Mouse (Mus musculus): ENCODE measurements around the gene Opalin. TPM values are rescaled to one million over a fixed set of nuclear protein-coding genes. Genes with fewer than 3 reads are reported as not detected.

The Opalin gene
- not detected in 2 replicates for polyA plus RNA-seq (2014; fragmentation: Nextera tagmentation; extraction: Ambion mirVana)

- ATAC-seq (replicated peaks; ENCODE audit: low FRiP score) (no peak), DNase-seq (ENCODE audit: low spot score) (no peak)
- no peak within 1 kb of the TSS for H3K4me3 ChIP-seq (ENCODE audit: low read depth, low read length)
- H3K4me1 ChIP-seq (replicated peaks; ENCODE audit: control insufficient read depth, insufficient read depth, low read length), result no peaks in the 10 kb centered on the region; the same call in 1 of the 2 replicates
- H3K4me2 ChIP-seq (ENCODE audit: low read depth, low read length, severe bottlenecking), result no peak within 1 kb of the TSS
- WGBS, result 83% methylated on average over 3 of the region's 3 CpGs
- H3K27ac ChIP-seq (ENCODE audit: low read depth, low read length), result no peak within 1 kb of the TSS
- H3K27me3 ChIP-seq (ENCODE audit: control insufficient read depth, insufficient read depth, low read length), result no peaks in the 10 kb centered on the region; the same call in 1 of the 2 replicates
- no peak within 1 kb of the TSS for H3K9ac ChIP-seq (ENCODE audit: low read length)
- no peaks in the 10 kb centered on the region for H3K36me3 ChIP-seq (ENCODE audit: control insufficient read depth, insufficient read depth, low read length)
- H3K9me3 ChIP-seq (ENCODE audit: control insufficient read depth, low read length), result no peaks in the 10 kb centered on the region
These were observed at the start of gene Opalin for GRCm38 (mm10) chr19:41076906-41077305. Gene Opalin (minus strand): TSS chr19:41077113.

- Histone ChIP-seq H3K4me2 (ENCODE audit: low read depth, low read length, severe bottlenecking) (no peak overlapping the region), H3K9me3 (ENCODE audit: control insufficient read depth, low read length) (no peaks in the 10 kb centered on the region), H3K27me3 (ENCODE audit: control insufficient read depth, insufficient read depth, low read length) (no peaks in the 10 kb centered on the region; the same call in 1 of the 2 replicates), H3K9ac (ENCODE audit: low read length) (no peak overlapping the region), H3K4me1 (replicated peaks; ENCODE audit: control insufficient read depth, insufficient read depth, low read length) (no peaks in the 10 kb centered on the region), H3K27ac (ENCODE audit: low read depth, low read length) (no peak overlapping the region), H3K36me3 (ENCODE audit: control insufficient read depth, insufficient read depth, low read length) (no peaks in the 10 kb centered on the region), H3K4me3 (ENCODE audit: low read depth, low read length) (no peak overlapping the region)
- ATAC-seq (replicated peaks; ENCODE audit: low FRiP score), result no peak
- WGBS, result 33% methylated on average over 3 of the region's 3 CpGs
- no peak for DNase-seq (ENCODE audit: low spot score)
These were observed 46.1 kb upstream of the Opalin start for GRCm38 (mm10) chr19:41123009-41123408.

GRCm38 (mm10) chr19:41119924-41120323 lies 43.0 kb upstream of the Opalin start:
- Histone ChIP-seq H3K4me1 (replicated peaks; ENCODE audit: control insufficient read depth, insufficient read depth, low read length) (peaks cover 3% of the 10 kb centered on the region; the same call in 1 of the 2 replicates), H3K9ac (ENCODE audit: low read length) (no peak overlapping the region), H3K36me3 (ENCODE audit: control insufficient read depth, insufficient read depth, low read length) (no peaks in the 10 kb centered on the region), H3K27ac (ENCODE audit: low read depth, low read length) (no peak overlapping the region), H3K9me3 (ENCODE audit: control insufficient read depth, low read length) (no peaks in the 10 kb centered on the region), H3K4me3 (ENCODE audit: low read depth, low read length) (no peak overlapping the region), H3K27me3 (ENCODE audit: control insufficient read depth, insufficient read depth, low read length) (no peaks in the 10 kb centered on the region; the same call in 1 of the 2 replicates), H3K4me2 (ENCODE audit: low read depth, low read length, severe bottlenecking) (no peak overlapping the region)
- DNase-seq (ENCODE audit: low spot score), result no peak
- 94% methylated on average over 13 of the region's 13 CpGs for WGBS
- ATAC-seq (replicated peaks; ENCODE audit: low FRiP score), result no peak

GRCm38 (mm10) chr19:41118346-41118745 lies 41.4 kb upstream of the Opalin start:
- ATAC-seq (replicated peaks; ENCODE audit: low FRiP score), result no peak
- H3K36me3 ChIP-seq (ENCODE audit: control insufficient read depth, insufficient read depth, low read length), result no peaks in the 10 kb centered on the region
- H3K4me1 ChIP-seq (replicated peaks; ENCODE audit: control insufficient read depth, insufficient read depth, low read length), result peaks cover 8% of the 10 kb centered on the region; the same call in 1 of the 2 replicates
- no peak overlapping the region for H3K9ac ChIP-seq (ENCODE audit: low read length)
- 72% methylated on average over 6 of the region's 6 CpGs for WGBS
- no peak for DNase-seq (ENCODE audit: low spot score)
- H3K9me3 ChIP-seq (ENCODE audit: control insufficient read depth, low read length), result no peaks in the 10 kb centered on the region
- H3K4me2 ChIP-seq (ENCODE audit: low read depth, low read length, severe bottlenecking), result no peak overlapping the region
- H3K27me3 ChIP-seq (ENCODE audit: control insufficient read depth, insufficient read depth, low read length), result no peaks in the 10 kb centered on the region; the same call in 1 of the 2 replicates
- H3K4me3 ChIP-seq (ENCODE audit: low read depth, low read length), result no peak overlapping the region
- no peak overlapping the region for H3K27ac ChIP-seq (ENCODE audit: low read depth, low read length)

- H3K4me3 ChIP-seq (ENCODE audit: low read depth, low read length), result no peak overlapping the region
- no peaks in the 10 kb centered on the region for H3K9me3 ChIP-seq (ENCODE audit: control insufficient read depth, low read length)
- H3K9ac ChIP-seq (ENCODE audit: low read length), result no peak overlapping the region
- peaks cover 8% of the 10 kb centered on the region; the same call in 1 of the 2 replicates for H3K4me1 ChIP-seq (replicated peaks; ENCODE audit: control insufficient read depth, insufficient read depth, low read length)
- H3K27me3 ChIP-seq (ENCODE audit: control insufficient read depth, insufficient read depth, low read length), result no peaks in the 10 kb centered on the region; the same call in 1 of the 2 replicates
- no peak for ATAC-seq (replicated peaks; ENCODE audit: low FRiP score)
- H3K27ac ChIP-seq (ENCODE audit: low read depth, low read length), result no peak overlapping the region
- H3K4me2 ChIP-seq (ENCODE audit: low read depth, low read length, severe bottlenecking), result no peak overlapping the region
- DNase-seq (ENCODE audit: low spot score), result no peak
- 90% methylated on average over 4 of the region's 4 CpGs for WGBS
- no peaks in the 10 kb centered on the region for H3K36me3 ChIP-seq (ENCODE audit: control insufficient read depth, insufficient read depth, low read length)
These were observed 40.4 kb upstream of the Opalin start for GRCm38 (mm10) chr19:41117334-41117733.

- Histone ChIP-seq H3K4me3 (ENCODE audit: low read depth, low read length) (no peak overlapping the region), H3K4me2 (ENCODE audit: low read depth, low read length, severe bottlenecking) (no peak overlapping the region), H3K27me3 (ENCODE audit: control insufficient read depth, insufficient read depth, low read length) (peaks cover 5% of the 10 kb centered on the region; the same call in 1 of the 2 replicates), H3K9ac (ENCODE audit: low read length) (no peak overlapping the region), H3K9me3 (ENCODE audit: control insufficient read depth, low read length) (no peaks in the 10 kb centered on the region), H3K4me1 (replicated peaks; ENCODE audit: control insufficient read depth, insufficient read depth, low read length) (peaks cover 8% of the 10 kb centered on the region; the same call in 1 of the 2 replicates), H3K27ac (ENCODE audit: low read depth, low read length) (no peak overlapping the region), H3K36me3 (ENCODE audit: control insufficient read depth, insufficient read depth, low read length) (no peaks in the 10 kb centered on the region)
- peak; percentile 67 for DNase-seq (ENCODE audit: low spot score)
- WGBS, result 11% methylated on average over 5 of the region's 5 CpGs
- peak; percentile 88 for ATAC-seq (replicated peaks; ENCODE audit: low FRiP score)
These were observed 37.7 kb upstream of the Opalin start for GRCm38 (mm10) chr19:41114611-41115010.

- H3K36me3 ChIP-seq (ENCODE audit: control insufficient read depth, insufficient read depth, low read length), result no peaks in the 10 kb centered on the region
- H3K4me3 ChIP-seq (ENCODE audit: low read depth, low read length), result no peak overlapping the region
- H3K4me1 ChIP-seq (replicated peaks; ENCODE audit: control insufficient read depth, insufficient read depth, low read length), result peaks cover 8% of the 10 kb centered on the region; the same call in 1 of the 2 replicates
- DNase-seq (ENCODE audit: low spot score), result peak; percentile 76
- H3K9ac ChIP-seq (ENCODE audit: low read length), result no peak overlapping the region
- peak overlapping the region; percentile 25; the same call in 1 of the 2 replicates for H3K27ac ChIP-seq (ENCODE audit: low read depth, low read length)
- H3K27me3 ChIP-seq (ENCODE audit: control insufficient read depth, insufficient read depth, low read length), result peaks cover 5% of the 10 kb centered on the region; the same call in 1 of the 2 replicates
- no peak overlapping the region for H3K4me2 ChIP-seq (ENCODE audit: low read depth, low read length, severe bottlenecking)
- no peaks in the 10 kb centered on the region for H3K9me3 ChIP-seq (ENCODE audit: control insufficient read depth, low read length)
- WGBS, result 45% methylated on average over 17 of the region's 17 CpGs
- ATAC-seq (replicated peaks; ENCODE audit: low FRiP score), result peak; percentile 85
These were observed 37.1 kb upstream of the Opalin start for GRCm38 (mm10) chr19:41113911-41114531.

GRCm38 (mm10) chr19:41112609-41113008 lies 35.7 kb upstream of the Opalin start:
- ATAC-seq (replicated peaks; ENCODE audit: low FRiP score), result no peak
- H3K9me3 ChIP-seq (ENCODE audit: control insufficient read depth, low read length), result no peaks in the 10 kb centered on the region
- no peak overlapping the region for H3K9ac ChIP-seq (ENCODE audit: low read length)
- H3K4me3 ChIP-seq (ENCODE audit: low read depth, low read length), result no peak overlapping the region
- DNase-seq (ENCODE audit: low spot score), result no peak
- no peak overlapping the region for H3K27ac ChIP-seq (ENCODE audit: low read depth, low read length)
- H3K36me3 ChIP-seq (ENCODE audit: control insufficient read depth, insufficient read depth, low read length), result no peaks in the 10 kb centered on the region
- H3K27me3 ChIP-seq (ENCODE audit: control insufficient read depth, insufficient read depth, low read length), result peaks cover 5% of the 10 kb centered on the region; the same call in 1 of the 2 replicates
- 42% methylated on average over 6 of the region's 6 CpGs for WGBS
- H3K4me2 ChIP-seq (ENCODE audit: low read depth, low read length, severe bottlenecking), result no peak overlapping the region
- peaks cover 8% of the 10 kb centered on the region; the same call in 1 of the 2 replicates for H3K4me1 ChIP-seq (replicated peaks; ENCODE audit: control insufficient read depth, insufficient read depth, low read length)

GRCm38 (mm10) chr19:41109991-41110390 lies 33.1 kb upstream of the Opalin start:
- DNase-seq (ENCODE audit: low spot score), result no peak
- 50% methylated on average over 5 of the region's 5 CpGs for WGBS
- Histone ChIP-seq H3K27me3 (ENCODE audit: control insufficient read depth, insufficient read depth, low read length) (peaks cover 13% of the 10 kb centered on the region), H3K9ac (ENCODE audit: low read length) (no peak overlapping the region), H3K4me1 (replicated peaks; ENCODE audit: control insufficient read depth, insufficient read depth, low read length) (peaks cover 6% of the 10 kb centered on the region; the same call in 1 of the 2 replicates), H3K4me3 (ENCODE audit: low read depth, low read length) (no peak overlapping the region), H3K27ac (ENCODE audit: low read depth, low read length) (no peak overlapping the region), H3K9me3 (ENCODE audit: control insufficient read depth, low read length) (no peaks in the 10 kb centered on the region), H3K4me2 (ENCODE audit: low read depth, low read length, severe bottlenecking) (no peak overlapping the region), H3K36me3 (ENCODE audit: control insufficient read depth, insufficient read depth, low read length) (no peaks in the 10 kb centered on the region)
- ATAC-seq (replicated peaks; ENCODE audit: low FRiP score), result no peak

All from forebrain, embryonic 11.5 days (tissue).